Mouse (Mus musculus) testis, adult 2 months (tissue): Measurements from ENCODE around the gene Pkdcc. TPM values are rescaled to one million over a fixed set of nuclear protein-coding genes. Genes with fewer than 3 reads are reported as not detected.

ENCODE experiments used
- H3K27ac ChIP-seq: fragments of 200-500 bp; 2 replicates; pipeline ENCODE4 v1.5.1; 2012; ENCODE audit warnings: low read depth, low read length; ENCODE audit not compliant: control insufficient read depth, insufficient read depth
- H3K27me3 ChIP-seq: fragments of 200-500 bp; 2 replicates; pipeline ENCODE4 v1.6.1; 2012; ENCODE audit warnings: mild to moderate bottlenecking, low read length, moderate library complexity; ENCODE audit not compliant: control insufficient read depth, insufficient read depth
- H3K36me3 ChIP-seq: fragments of 200-500 bp; 2 replicates; pipeline ENCODE4 v1.6.1; 2012; ENCODE audit warnings: mild to moderate bottlenecking, low read length; ENCODE audit not compliant: control insufficient read depth, insufficient read depth
- H3K4me1 ChIP-seq: fragments of 200-500 bp; 2 replicates; pipeline ENCODE4 v1.6.1; 2012; ENCODE audit warnings: low read length; ENCODE audit not compliant: control insufficient read depth, insufficient read depth
- H3K4me3 ChIP-seq: fragments of 200-500 bp; 2 replicates; pipeline ENCODE4 v1.5.1; 2012; ENCODE audit warnings: low read depth, mild to moderate bottlenecking, low read length, moderate library complexity, mixed read lengths; ENCODE audit not compliant: control insufficient read depth
- CTCF ChIP-seq: fragments of 200-500 bp; IDR thresholded peaks from 2 replicates; pipeline ENCODE4 v1.5.1; 2012; ENCODE audit warnings: low read depth, mild to moderate bottlenecking, inconsistent platforms, low read length, moderate library complexity; ENCODE audit not compliant: control insufficient read depth, insufficient read depth, insufficient replicate concordance
- POLR2A ChIP-seq: fragments of 200-500 bp; IDR thresholded peaks from 2 replicates; pipeline ENCODE4 v1.6.1; 2012; ENCODE audit warnings: low read depth, mild to moderate bottlenecking, inconsistent platforms, low read length, moderate library complexity; ENCODE audit not compliant: control insufficient read depth
- polyA plus RNA-seq: library from polyadenylated mRNA; depleted of rRNA; stranded (reverse); fragments of >200 nt; gene quantifications from 2 replicates; pipeline ENCODE4 v1.2.3, GENCODE M21; 2012

Pkdcc gene
- polyA plus RNA-seq, 1 experiment: 31.5 TPM

DNA sequence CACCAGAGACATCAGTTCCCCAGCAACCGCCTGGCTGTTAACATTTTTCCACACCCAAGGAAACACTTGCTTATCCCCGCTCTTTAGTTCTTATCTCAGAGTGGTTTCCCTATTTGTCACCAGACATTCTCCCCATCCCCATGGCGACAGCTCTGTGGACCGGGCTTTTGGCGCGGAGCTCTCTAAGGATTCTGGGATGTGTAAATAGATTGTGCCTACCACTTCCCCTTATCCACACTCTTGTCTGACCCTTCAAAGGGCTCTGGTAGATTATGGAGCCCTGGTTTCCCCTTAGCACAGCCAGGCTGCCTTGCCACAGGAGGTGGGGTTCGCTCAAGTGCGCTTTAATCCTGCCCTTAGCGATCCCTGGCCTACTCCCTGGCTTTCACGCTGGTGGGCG, 16.3 kb downstream of the Pkdcc start:
- peak overlapping the region; percentile 88 for H3K4me3 ChIP-seq
- no peaks in the 10 kb centered on the region for H3K36me3 ChIP-seq
- H3K27ac ChIP-seq: peak overlapping the region; percentile 88
- TF ChIP-seq POLR2A: 0 out of 2 replicates have a peak, but pooled peaks have one; percentile 14
- TF ChIP-seq CTCF: no peak
- H3K27me3 ChIP-seq: no peaks in the 10 kb centered on the region
- peaks cover 12% of the 10 kb centered on the region for H3K4me1 ChIP-seq

DNA sequence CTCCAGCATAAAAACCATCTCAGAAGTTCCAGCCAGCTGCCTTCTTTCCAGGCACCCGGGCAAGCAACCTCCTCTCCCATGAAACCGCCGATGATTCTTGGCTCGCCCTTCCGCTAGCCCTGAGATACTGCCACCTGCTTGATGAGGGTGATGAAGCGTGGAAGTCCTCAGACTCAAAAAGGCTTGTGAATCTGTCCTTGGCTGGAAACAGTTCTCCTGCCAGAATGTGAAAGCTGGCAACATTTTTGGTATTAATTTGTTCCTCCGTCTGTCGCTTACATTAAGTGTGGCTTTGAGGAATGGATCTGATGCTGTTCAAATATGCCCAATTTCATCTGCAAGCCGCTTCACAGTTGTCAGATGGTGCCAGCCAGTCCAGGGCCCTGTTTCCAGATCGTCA, 20.1 kb downstream of the Pkdcc start:
- Histone ChIP-seq H3K4me3 (no peak overlapping the region), H3K27me3 (no peaks in the 10 kb centered on the region), H3K4me1 (peaks cover 12% of the 10 kb centered on the region), H3K27ac (no peak overlapping the region), H3K36me3 (no peaks in the 10 kb centered on the region)
- no peak for TF ChIP-seq CTCF
- TF ChIP-seq POLR2A: no peak

DNA sequence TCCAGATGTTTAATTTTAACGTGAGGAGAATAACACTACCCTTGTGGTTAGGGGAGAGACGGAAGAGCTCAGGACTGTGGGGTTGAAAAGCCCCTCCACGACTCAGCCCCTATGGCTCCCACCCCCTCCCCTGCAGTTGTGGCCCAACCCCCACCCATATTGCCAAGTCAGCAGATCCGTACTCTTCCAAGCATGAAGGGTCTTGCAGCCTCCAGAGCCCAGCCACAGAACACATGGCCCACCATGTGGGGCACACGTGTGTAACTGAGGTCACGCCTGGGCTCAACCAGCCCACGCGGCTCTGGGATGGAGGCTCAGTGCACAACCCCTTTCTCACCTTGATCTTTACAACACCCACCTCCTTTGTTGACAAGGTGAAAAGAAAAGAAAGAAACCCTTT, 21.1 kb downstream of the Pkdcc start:
- no peaks in the 10 kb centered on the region for H3K27me3 ChIP-seq
- H3K4me1 ChIP-seq: peaks cover 6% of the 10 kb centered on the region
- TF ChIP-seq POLR2A (no peak), CTCF (no peak)
- no peak overlapping the region for H3K27ac ChIP-seq
- H3K4me3 ChIP-seq: no peak overlapping the region
- no peaks in the 10 kb centered on the region for H3K36me3 ChIP-seq

DNA sequence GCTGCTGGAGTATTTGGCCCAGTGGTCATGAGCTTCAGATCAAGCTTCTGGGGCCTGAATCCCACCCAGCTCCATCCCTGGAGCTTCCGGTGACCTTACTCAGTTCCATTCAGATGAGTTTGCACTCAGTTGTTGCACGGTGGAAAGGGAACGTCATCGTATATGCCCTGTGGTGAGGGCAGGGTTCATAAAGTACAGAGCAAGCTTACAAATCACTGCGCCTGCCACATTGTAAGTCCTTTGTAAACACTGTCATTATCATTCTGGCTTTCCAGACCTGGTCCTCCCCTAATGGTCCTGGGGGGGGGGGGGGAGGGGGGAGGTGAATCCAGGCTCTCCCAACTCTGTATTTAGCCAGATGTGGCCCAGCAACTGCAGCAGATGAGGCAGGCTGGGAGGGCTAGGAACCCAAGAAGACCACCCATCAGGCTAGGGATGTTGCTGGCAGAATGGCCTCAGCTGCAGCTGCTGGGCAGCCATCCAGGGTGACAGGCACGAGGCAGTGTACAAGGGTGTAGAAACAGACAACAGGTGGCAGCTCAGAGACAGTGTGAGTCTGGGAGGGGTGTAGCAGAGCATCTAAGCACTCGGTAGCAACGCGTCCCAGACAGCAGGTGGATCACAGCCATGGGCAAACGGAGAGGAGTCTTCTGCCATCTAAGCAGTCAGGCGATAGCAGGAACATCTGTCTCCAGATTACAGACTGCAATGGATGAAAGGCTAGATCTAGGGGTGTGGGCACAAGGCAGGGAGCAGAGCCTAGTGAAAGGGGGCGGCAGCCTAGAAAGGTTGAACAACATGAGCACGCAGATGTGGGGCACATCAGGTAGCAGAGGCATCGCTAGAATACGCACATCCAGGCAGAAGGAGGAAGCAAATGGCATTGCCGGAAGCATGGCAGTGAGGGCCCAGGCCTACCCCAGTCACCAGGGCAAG, 23.3 kb downstream of the Pkdcc start:
- TF ChIP-seq POLR2A: no peak
- TF ChIP-seq CTCF: no peak
- no peaks in the 10 kb centered on the region for H3K27me3 ChIP-seq
- H3K4me3 ChIP-seq: no peak overlapping the region
- H3K27ac ChIP-seq: no peak overlapping the region
- H3K36me3 ChIP-seq: no peaks in the 10 kb centered on the region
- no peaks in the 10 kb centered on the region for H3K4me1 ChIP-seq

DNA sequence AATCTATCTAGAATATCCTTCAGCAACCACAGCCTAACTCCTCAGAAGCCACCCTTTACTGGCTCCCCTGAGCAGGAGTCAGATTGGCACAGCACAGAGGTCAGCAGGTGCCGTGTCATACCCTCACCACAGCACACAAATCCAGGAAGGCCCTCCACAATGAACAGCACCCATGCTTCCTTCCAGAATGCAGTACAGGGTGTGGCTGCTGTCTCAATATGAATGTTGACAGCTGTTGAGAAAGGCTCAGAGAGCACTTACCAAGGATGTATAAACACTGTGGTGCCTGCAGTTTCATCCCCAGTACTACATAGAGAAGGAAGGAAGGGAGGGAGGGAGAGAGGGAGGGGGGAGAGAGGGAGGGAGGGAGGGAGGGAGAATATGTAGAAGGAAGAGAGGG, 29.4 kb downstream of the Pkdcc start:
- no peaks in the 10 kb centered on the region for H3K36me3 ChIP-seq
- H3K4me3 ChIP-seq: no peak overlapping the region
- H3K27me3 ChIP-seq: no peaks in the 10 kb centered on the region
- TF ChIP-seq POLR2A: no peak
- TF ChIP-seq CTCF: no peak
- H3K4me1 ChIP-seq: no peaks in the 10 kb centered on the region
- no peak overlapping the region for H3K27ac ChIP-seq

DNA sequence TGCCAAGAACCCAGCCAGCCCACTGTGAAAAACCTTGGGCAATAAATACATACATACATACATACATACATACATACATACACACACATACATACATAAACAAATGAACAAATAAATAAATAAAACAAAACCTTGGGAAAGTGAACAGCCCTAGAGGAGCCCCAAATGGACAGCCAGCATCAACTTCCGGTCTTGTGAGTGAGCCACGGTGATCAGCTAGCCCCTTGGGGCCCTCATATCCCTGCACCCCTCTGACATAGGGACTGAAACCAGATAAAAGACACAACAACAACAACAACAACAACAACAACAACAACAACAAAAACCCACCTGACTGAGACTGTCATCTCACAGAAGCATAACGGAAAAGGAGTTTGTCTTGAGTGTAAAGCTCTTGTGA, 30.4 kb downstream of the Pkdcc start:
- H3K36me3 ChIP-seq: no peaks in the 10 kb centered on the region
- no peak overlapping the region for H3K4me3 ChIP-seq
- TF ChIP-seq POLR2A (no peak), CTCF (no peak)
- H3K4me1 ChIP-seq: no peaks in the 10 kb centered on the region
- H3K27me3 ChIP-seq: no peaks in the 10 kb centered on the region
- no peak overlapping the region for H3K27ac ChIP-seq

DNA sequence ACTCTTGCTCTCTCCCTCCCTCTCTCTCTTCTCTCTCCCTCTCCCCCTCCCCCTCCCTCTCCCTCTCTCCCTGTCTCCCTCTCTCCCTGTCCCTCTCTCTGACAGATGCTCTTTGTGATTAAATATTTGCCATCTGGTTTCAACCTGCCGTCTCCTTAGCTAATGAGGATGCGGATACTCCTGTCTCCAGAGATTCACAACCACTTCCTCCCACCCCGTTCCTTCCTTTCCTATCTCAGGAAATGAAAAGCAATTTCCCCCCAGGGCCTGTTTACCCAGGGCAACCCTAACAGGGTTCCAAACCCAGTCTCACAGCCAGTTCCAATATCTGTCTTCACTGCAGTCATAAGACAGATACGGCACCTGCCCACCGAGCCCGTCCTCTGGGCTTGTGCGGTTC, 31.0 kb downstream of the Pkdcc start:
- no peak for TF ChIP-seq CTCF
- no peak for TF ChIP-seq POLR2A
- H3K36me3 ChIP-seq: no peaks in the 10 kb centered on the region
- H3K27me3 ChIP-seq: no peaks in the 10 kb centered on the region
- no peaks in the 10 kb centered on the region for H3K4me1 ChIP-seq
- H3K27ac ChIP-seq: no peak overlapping the region
- H3K4me3 ChIP-seq: no peak overlapping the region
